Mouse (Mus musculus) T-helper 1 cell (primary cell): ENCODE measurements around the gene Camsap3.
"Not testable (repeated sequence)": the region's sequence is repeated elsewhere in the genome, so short reads cannot be mapped to it uniquely, and the experiment has no call there.

Experiments
- in situ Hi-C: fragments of 300-600 bp; cut with MboI, MseI; formaldehyde crosslinking; loops from one replicate; pipeline ENCODE4 v1.15.1; 2025; ENCODE audit warnings: high pct_unique_total_duplicates

Gene Camsap3

GRCm38 (mm10) chr8:3586993-3587390 is at the start of gene Camsap3:
TSS of gene Camsap3 (plus strand) at chr8:3587293.
- in situ Hi-C loops = no loop called here

GRCm38 (mm10) chr8:3537666-3538065 is 49.4 kb upstream of the Camsap3 start:
- in situ Hi-C loops = no loop called here

GRCm38 (mm10) chr8:3539146-3539545 is 47.9 kb upstream of the Camsap3 start:
- in situ Hi-C loops = no loop called here

- in situ Hi-C loops = no loop called here
Measured at GRCm38 (mm10) chr8:3540076-3540475, 47.0 kb upstream of the Camsap3 start.

GRCm38 (mm10) chr8:3546511-3546910 is 40.6 kb upstream of the Camsap3 start:
- in situ Hi-C loops = no loop called here

GRCm38 (mm10) chr8:3552240-3552639 is 34.9 kb upstream of the Camsap3 start:
- in situ Hi-C loops = no loop called here

- in situ Hi-C loops = no loop called here
Measured at GRCm38 (mm10) chr8:3556114-3556513, 31.0 kb upstream of the Camsap3 start.

GRCm38 (mm10) chr8:3567641-3568371 is 19.3 kb upstream of the Camsap3 start, which contains the start of gene C330021F23Rik:
TSS of gene C330021F23Rik (plus strand) at chr8:3567990.
- in situ Hi-C loops = no loop called here

GRCm38 (mm10) chr8:3568378-3568777 is 18.7 kb upstream of the Camsap3 start:
- in situ Hi-C loops = no loop called here

GRCm38 (mm10) chr8:3569784-3570183 is 17.3 kb upstream of the Camsap3 start:
- in situ Hi-C loops = no loop called here

- in situ Hi-C loops = no loop called here
Measured at GRCm38 (mm10) chr8:3574546-3574945, 12.5 kb upstream of the Camsap3 start.

GRCm38 (mm10) chr8:3576211-3576960 is 10.7 kb upstream of the Camsap3 start:
- in situ Hi-C loops = no loop called here

- in situ Hi-C loops = no loop called here
Measured at GRCm38 (mm10) chr8:3579390-3580364, 7.4 kb upstream of the Camsap3 start.

- in situ Hi-C loops = not testable (repeated sequence)
Measured at GRCm38 (mm10) chr8:3581961-3582360, 5.1 kb upstream of the Camsap3 start.

GRCm38 (mm10) chr8:3586452-3586851 is 641 bp upstream of the Camsap3 start:
- in situ Hi-C loops = no loop called here

- in situ Hi-C loops = no loop called here
Measured at GRCm38 (mm10) chr8:3587391-3588257, 531 bp downstream of the Camsap3 start.

GRCm38 (mm10) chr8:3588258-3588633 is 1.2 kb downstream of the Camsap3 start:
- in situ Hi-C loops = no loop called here

GRCm38 (mm10) chr8:3593470-3593869 is 6.4 kb downstream of the Camsap3 start:
- in situ Hi-C loops = no loop called here

- in situ Hi-C loops = no loop called here
Measured at GRCm38 (mm10) chr8:3594466-3594865, 7.4 kb downstream of the Camsap3 start.

GRCm38 (mm10) chr8:3598054-3598453 is 11.0 kb downstream of the Camsap3 start:
- in situ Hi-C loops = no loop called here

- in situ Hi-C loops = no loop called here
Measured at GRCm38 (mm10) chr8:3599219-3599618, 12.1 kb downstream of the Camsap3 start.
